Comparison of ENCODE assay signal across 12 mouse cellular contexts in the genomic region with DNA sequence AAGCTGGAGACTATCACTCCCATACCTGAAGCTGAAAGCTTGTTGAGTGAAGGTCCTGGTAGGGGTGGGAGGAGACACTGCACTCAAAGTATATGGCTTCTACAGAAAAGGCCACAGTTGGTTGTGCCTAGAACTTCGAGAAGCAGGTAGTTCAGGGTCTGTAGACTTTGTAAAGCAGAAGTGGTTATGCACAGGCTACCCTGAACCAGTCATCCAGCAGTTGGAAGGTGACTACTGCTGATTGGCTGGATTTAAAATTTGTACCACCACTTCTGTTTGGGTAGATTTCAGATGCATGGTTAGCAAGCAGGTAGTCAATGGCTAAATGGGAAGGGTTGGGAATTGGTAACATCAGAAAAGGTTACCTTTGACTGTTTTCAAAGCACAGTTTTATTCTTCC. TPM values are rescaled to one million over a fixed set of nuclear protein-coding genes. Genes with fewer than 3 reads are reported as not detected.
"Had no signal": no experiment of that assay in that cellular context is flagged by ENCODE, and none has a peak within 500 bp of the region (broad histone marks: within the 10 kb centered on the region; RNA-seq: fewer than 3 reads in every experiment).

No protein-coding gene starts in this region.

RNA-seq across cellular contexts. Expression of a gene that starts 31.1 kb away (rescaled TPM):
- polyA plus RNA-seq: neural tube, embryonic 14.5 days had no signal

RNA-seq across cellular contexts. Expression of a gene that starts 43.2 kb away (rescaled TPM):
- polyA plus RNA-seq: neural tube, embryonic 12.5 days; neural tube, embryonic 13.5 days; neural tube, embryonic 14.5 days; neural tube, embryonic 15.5 days; small intestine, adult 2 months; spleen, adult 2 months; stomach, embryonic 14.5 days; stomach, embryonic 15.5 days; stomach, embryonic 16.5 days; testis, adult 2 months; thymus, adult 2 months; thymus, postnatal 0 days had no signal
